Mouse (Mus musculus) cerebellum, adult 2 months (tissue): ENCODE measurements around the gene A230072I06Rik.

ENCODE experiments used
- CTCF ChIP-seq: fragments of 200-500 bp; IDR thresholded peaks from 2 replicates; pipeline ENCODE4 v1.5.1; 2011; ENCODE audit warnings: low read depth, mild to moderate bottlenecking, control low read depth, low read length, moderate library complexity, borderline replicate concordance; ENCODE audit not compliant: insufficient read depth
- POLR2A ChIP-seq: fragments of 200-500 bp; IDR thresholded peaks from 2 replicates; pipeline ENCODE4 v1.6.1; 2011; ENCODE audit warnings: low read length, control low read depth, borderline replicate concordance; ENCODE audit not compliant: insufficient read depth

DNA sequence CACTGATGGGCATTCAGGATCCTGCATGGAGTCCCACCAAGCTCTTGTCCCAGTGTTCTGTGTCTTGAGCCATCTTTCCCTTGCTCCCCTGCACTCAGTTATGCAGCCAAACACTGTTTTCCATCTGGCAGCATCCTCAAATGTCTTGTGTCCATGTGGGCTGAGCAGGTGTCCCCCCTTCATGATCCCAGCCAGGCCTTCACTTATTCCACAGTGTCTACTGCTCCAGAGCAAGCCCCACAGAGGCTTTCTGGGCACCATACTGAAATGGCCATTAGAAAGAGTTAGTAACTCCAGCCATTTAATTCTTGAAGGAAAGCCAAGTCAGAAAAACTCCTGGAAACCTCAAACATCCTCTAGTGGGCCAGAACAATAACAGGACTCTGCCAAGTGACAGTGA lies 11.9 kb downstream of the A230072I06Rik start:
- TF ChIP-seq CTCF, result no peak
- TF ChIP-seq POLR2A, result no peak
